Mouse (Mus musculus): ENCODE data around the gene Apoa5. TPM values are rescaled to one million over a fixed set of nuclear protein-coding genes. Genes with fewer than 3 reads are reported as not detected.

Apoa5 gene
- not detected in 2 replicates for polyA plus RNA-seq (2015; fragmentation: Nextera tagmentation; extraction: Ambion mirVana)

DNA sequence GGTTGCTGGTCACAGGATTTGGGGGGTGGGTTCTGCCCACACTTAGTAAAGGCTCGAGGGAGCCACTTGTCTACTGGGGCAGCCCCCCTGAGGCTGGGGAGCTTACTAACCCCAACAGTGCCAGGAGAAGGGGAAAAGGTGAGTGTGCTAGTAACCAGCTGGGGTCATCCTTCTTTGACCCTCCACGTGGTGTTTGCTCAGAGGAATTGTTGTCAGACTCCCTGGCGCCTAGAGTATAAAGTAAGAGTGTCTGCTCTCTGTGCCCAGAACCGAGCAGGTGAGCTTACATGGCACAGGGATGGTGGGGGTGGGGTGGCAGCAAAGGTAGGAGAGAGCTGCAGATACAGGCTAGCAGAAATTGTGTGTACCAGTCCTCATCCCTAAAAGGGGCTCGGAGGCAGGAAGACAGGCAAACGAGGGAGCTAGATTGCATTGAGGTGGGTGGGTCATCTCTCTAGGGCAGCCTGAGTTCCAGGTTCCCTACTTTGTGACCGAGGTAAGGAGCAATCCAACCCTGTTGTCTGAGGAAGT is at the start of gene Apoa5:
Apoa5 (plus strand) TSS at position 291 of the 531 bp plus-strand sequence.
- peaks cover 4% of the 10 kb centered on the region for H3K4me1 ChIP-seq (replicated peaks)
- no peak within 1 kb of the TSS for H3K4me2 ChIP-seq (replicated peaks)
- H3K27ac ChIP-seq, result no peak within 1 kb of the TSS
- H3K4me3 ChIP-seq (replicated peaks), result no peak within 1 kb of the TSS
- peaks cover 25% of the 10 kb centered on the region for H3K27me3 ChIP-seq
- no peaks in the 10 kb centered on the region for H3K9me3 ChIP-seq
- H3K9ac ChIP-seq (replicated peaks), result no peak within 1 kb of the TSS
- 64% methylated on average over 7 of the region's 7 CpGs for WGBS
- H3K36me3 ChIP-seq, result no peaks in the 10 kb centered on the region
- no peak for ATAC-seq

DNA sequence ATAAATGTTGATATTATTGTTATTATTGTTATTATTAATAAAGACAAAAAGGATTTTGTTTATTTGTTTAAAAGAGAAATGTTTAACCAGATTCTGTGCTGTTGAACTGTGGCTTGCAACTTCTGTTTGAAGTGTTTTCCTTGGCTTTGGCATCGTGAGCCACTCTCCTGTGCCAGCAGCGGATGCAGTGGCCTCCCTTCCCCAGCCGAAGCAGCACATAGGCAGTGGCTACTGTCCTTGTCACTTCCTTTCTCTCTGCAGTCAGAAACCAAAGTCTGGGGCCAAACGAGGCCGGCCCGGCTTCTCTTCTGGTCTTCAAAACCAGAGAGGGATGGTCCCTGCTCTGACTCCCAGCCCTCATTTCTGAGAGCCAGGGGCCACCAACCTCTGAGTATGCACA is 45.3 kb upstream of the Apoa5 start:
- H3K4me2 ChIP-seq (replicated peaks), result no peak overlapping the region
- H3K9me3 ChIP-seq, result no peaks in the 10 kb centered on the region
- no peak overlapping the region for H3K9ac ChIP-seq (replicated peaks)
- ATAC-seq, result no peak
- H3K36me3 ChIP-seq, result peaks cover 52% of the 10 kb centered on the region
- H3K4me3 ChIP-seq (replicated peaks), result no peak overlapping the region
- H3K4me1 ChIP-seq (replicated peaks), result no peaks in the 10 kb centered on the region
- H3K27ac ChIP-seq, result no peak overlapping the region
- 91% methylated on average over 6 of the region's 6 CpGs for WGBS
- H3K27me3 ChIP-seq, result no peaks in the 10 kb centered on the region

DNA sequence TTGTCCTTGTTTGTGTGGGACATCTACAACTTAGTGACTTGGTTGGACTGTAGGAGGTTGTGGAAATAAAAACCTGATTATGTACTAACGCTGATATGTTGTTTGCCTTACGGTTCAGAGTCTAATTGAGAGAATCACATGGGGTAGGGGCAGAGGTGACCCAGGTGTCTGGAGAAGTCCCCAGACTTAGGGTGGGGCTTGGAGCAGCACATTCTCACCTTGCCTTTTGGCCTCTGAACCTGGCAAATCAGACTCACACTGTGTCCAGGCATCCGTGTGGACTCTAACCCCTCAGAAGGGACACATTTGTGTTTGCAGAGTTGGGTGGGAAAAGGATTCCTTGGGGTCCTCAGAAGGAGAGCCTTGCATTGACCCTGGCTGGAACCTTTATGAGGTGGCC is 44.3 kb upstream of the Apoa5 start:
- Histone ChIP-seq H3K9me3 (no peaks in the 10 kb centered on the region), H3K4me3 (replicated peaks) (no peak overlapping the region), H3K27me3 (peaks cover 6% of the 10 kb centered on the region; the same call in 1 of the 2 replicates), H3K36me3 (peaks cover 48% of the 10 kb centered on the region), H3K4me1 (replicated peaks) (no peaks in the 10 kb centered on the region), H3K27ac (no peak overlapping the region), H3K4me2 (replicated peaks) (no peak overlapping the region), H3K9ac (replicated peaks) (no peak overlapping the region)
- ATAC-seq, result no peak
- WGBS, result 88% methylated on average over 3 of the region's 3 CpGs

DNA sequence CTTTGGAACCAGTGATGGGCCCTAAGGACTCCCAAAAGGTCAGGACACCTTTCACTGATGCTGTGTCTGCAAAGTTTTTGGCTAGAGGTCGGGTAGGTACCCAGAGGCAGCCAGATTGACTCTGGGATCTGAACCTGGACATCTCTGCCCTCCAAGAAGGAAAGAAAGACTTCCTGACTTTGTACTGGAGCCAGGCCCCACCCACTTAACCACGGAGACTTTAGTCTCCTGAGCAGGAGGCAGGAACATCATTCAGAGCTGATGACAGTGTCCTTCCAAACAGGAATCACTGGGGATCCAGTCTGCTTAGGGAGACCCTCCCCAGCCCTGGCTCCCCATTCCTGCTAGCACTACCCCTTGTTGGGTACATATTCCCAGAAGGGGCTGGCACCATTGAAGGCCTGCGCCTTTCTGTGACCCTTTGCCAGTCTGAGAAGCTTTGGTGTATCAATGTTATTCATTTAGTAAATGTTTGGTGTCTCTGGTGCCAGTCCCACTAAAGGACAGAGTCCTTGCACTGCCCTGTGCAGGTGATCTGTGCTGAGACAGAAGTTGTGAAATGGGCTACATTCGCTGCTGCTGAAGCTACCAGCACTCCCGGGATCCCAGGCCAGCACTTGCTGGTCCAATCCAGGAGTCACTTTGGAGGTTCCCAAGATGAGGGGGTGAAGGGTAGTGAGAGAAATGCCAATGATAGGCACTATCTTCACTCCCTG is 43.3 kb upstream of the Apoa5 start:
- H3K36me3 ChIP-seq, result peaks cover 38% of the 10 kb centered on the region
- H3K9ac ChIP-seq (replicated peaks), result no peak overlapping the region
- H3K4me3 ChIP-seq (replicated peaks), result no peak overlapping the region
- no peak overlapping the region for H3K27ac ChIP-seq
- no peaks in the 10 kb centered on the region for H3K9me3 ChIP-seq
- 74% methylated on average over 5 of the region's 5 CpGs for WGBS
- peaks cover 2% of the 10 kb centered on the region for H3K4me1 ChIP-seq (replicated peaks)
- ATAC-seq, result no peak
- H3K4me2 ChIP-seq (replicated peaks), result no peak overlapping the region
- peaks cover 6% of the 10 kb centered on the region; the same call in 1 of the 2 replicates for H3K27me3 ChIP-seq

DNA sequence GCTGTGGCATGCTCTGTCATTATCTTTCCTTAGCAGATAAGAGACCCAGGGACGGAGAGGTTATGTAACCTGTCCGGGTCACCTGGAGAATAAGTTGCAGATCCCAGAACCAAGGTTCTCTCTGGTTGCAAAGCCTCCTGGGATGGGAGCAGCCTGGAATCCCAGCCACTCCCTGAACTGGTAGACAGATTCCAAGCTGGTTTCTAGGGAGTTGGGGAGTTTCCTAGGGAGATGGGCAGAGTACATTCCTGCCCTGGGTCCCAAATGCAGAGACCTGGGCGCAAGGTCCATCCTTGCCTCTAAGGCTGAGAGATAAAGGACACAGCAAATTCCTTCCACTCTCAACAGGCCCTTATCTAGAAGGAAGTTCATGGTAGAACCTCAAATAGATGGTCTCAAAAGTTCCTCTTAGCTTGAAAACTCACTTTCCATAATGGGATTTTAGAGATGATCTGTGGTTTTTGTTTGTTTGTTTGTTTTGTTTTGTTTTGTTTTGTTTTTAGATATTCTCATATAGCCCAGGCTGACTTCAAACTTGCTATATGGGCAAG is 41.3 kb upstream of the Apoa5 start:
- Histone ChIP-seq H3K9ac (replicated peaks) (no peak overlapping the region), H3K36me3 (peaks cover 18% of the 10 kb centered on the region), H3K4me1 (replicated peaks) (peaks cover 9% of the 10 kb centered on the region), H3K9me3 (no peaks in the 10 kb centered on the region), H3K27me3 (peaks cover 10% of the 10 kb centered on the region; the same call in 1 of the 2 replicates), H3K4me2 (replicated peaks) (no peak overlapping the region), H3K27ac (no peak overlapping the region), H3K4me3 (replicated peaks) (no peak overlapping the region)
- WGBS, result 91% methylated on average over 3 of the region's 3 CpGs
- no peak for ATAC-seq

DNA sequence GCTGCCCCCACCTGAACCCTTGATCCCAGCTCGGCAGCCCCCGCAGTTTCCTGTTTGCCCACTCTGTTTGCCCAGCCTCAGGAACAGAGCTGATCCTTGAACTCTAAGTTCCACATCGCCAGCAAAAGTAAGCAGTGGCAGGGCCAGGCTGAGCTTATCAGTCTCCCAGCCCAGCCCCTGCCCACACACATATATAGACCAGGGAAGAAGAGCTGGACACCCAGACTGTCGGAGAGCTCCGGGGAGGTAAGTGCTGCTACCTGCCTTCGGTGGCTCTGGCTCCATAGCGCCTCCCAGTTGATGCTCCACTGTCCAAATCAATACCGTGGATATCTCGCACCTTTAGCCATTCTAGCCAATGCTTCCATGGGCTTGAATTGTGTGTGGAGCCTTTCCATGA is 39.9 kb upstream of the Apoa5 start, which contains the start of gene Apoa1:
Apoa1 (plus strand) TSS at position 90 of the 400 bp plus-strand sequence.
- Histone ChIP-seq H3K4me1 (replicated peaks) (peaks cover 9% of the 10 kb centered on the region), H3K9ac (replicated peaks) (no peak within 1 kb of the TSS), H3K4me3 (replicated peaks) (no peak within 1 kb of the TSS), H3K9me3 (no peaks in the 10 kb centered on the region), H3K36me3 (peaks cover 6% of the 10 kb centered on the region; the same call in 1 of the 2 replicates), H3K4me2 (replicated peaks) (no peak within 1 kb of the TSS), H3K27me3 (peaks cover 10% of the 10 kb centered on the region; the same call in 1 of the 2 replicates), H3K27ac (no peak within 1 kb of the TSS)
- 81% methylated on average over 9 of the region's 9 CpGs for WGBS
- ATAC-seq, result no peak

DNA sequence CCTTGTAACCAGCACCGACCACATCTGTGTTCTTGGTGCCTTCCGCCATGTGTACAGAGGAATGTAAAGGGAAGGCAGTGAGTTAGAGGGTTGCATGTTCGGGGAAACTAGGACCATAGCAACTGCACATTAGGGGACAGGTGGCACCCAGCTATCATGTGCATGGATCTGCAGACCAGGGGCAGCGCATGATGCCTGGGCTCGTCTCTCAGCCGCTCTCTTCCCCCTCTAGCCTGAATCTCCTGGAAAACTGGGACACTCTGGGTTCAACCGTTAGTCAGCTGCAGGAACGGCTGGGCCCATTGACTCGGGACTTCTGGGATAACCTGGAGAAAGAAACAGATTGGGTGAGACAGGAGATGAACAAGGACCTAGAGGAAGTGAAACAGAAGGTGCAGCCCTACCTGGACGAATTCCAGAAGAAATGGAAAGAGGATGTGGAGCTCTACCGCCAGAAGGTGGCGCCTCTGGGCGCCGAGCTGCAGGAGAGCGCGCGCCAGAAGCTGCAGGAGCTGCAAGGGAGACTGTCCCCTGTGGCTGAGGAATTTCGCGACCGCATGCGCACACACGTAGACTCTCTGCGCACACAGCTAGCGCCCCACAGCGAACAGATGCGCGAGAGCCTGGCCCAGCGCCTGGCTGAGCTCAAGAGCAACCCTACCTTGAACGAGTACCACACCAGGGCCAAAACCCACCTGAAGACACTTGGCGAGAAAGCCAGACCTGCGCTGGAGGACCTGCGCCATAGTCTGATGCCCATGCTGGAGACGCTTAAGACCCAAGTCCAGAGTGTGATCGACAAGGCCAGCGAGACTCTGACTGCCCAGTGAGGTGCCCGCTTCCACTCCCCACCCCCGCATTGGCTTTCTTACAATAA is 38.6 kb upstream of the Apoa5 start:
- Histone ChIP-seq H3K27ac (0 out of 2 replicates have a peak overlapping the region, but pooled peaks have one; percentile 31), H3K4me3 (replicated peaks) (peak overlapping the region; percentile 46), H3K9me3 (no peaks in the 10 kb centered on the region), H3K36me3 (no peaks in the 10 kb centered on the region), H3K4me2 (replicated peaks) (peak overlapping the region; percentile 68), H3K27me3 (peaks cover 10% of the 10 kb centered on the region; the same call in 1 of the 2 replicates), H3K4me1 (replicated peaks) (peaks cover 9% of the 10 kb centered on the region), H3K9ac (replicated peaks) (peak overlapping the region; percentile 67)
- ATAC-seq, result peak; percentile 97
- WGBS, result 15% methylated on average over 37 of the region's 37 CpGs

DNA sequence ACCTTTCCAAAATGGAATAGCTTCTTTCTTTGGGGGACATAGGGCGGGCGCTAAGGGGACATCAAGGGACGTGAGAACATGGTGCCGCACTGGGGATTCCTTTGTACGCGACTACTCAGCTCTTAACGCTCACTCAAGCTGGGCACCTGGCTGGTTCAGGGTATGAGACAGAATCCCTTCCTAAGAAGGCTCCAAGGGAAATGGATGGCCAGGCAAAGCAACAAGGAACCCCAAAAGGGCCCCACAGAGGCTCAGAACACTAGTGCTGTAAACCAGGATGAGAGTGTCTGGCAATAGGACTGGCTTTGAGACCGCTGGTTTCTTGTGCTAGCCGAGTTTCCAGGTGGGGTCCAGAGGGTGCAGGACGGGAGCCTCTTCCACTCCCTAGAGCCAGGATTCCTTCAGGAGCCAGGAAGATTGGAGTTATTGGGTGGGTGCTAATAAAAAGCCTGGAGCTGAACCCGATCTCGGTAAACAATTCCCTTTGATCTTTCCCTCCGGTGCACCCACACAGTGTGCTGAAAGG is 37.9 kb upstream of the Apoa5 start:
- Histone ChIP-seq H3K9me3 (no peaks in the 10 kb centered on the region), H3K27ac (0 out of 2 replicates have a peak overlapping the region, but pooled peaks have one; percentile 31), H3K9ac (replicated peaks) (peak overlapping the region; percentile 67), H3K4me1 (replicated peaks) (peaks cover 9% of the 10 kb centered on the region), H3K36me3 (no peaks in the 10 kb centered on the region), H3K4me2 (replicated peaks) (peak overlapping the region; percentile 68), H3K4me3 (replicated peaks) (peak overlapping the region; percentile 46), H3K27me3 (peaks cover 10% of the 10 kb centered on the region; the same call in 1 of the 2 replicates)
- peak; percentile 57 for ATAC-seq
- 16% methylated on average over 13 of the region's 13 CpGs for WGBS

DNA sequence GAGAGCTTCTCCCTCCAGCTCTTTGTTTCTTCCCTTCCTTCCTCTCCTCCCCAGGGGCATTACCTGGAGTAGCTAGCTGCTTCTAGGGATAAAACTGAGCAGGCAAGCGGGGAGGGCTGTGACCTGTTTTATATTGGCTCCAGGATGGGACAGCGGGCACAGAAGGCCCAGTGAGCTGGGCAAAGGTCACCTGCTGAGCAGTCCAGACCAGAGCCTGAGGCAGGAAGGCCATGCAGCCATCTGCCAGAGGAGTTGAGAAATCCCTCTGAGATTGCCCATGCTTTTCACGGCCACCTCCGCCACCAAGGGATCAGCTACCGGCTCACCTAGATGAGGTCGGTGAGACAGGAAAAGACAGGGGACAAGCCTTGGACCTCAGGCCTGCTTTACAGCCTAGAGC is 33.2 kb upstream of the Apoa5 start:
- H3K9ac ChIP-seq (replicated peaks), result no peak overlapping the region
- no peak overlapping the region for H3K4me3 ChIP-seq (replicated peaks)
- H3K4me2 ChIP-seq (replicated peaks), result no peak overlapping the region
- peaks cover 6% of the 10 kb centered on the region for H3K4me1 ChIP-seq (replicated peaks)
- ATAC-seq, result no peak
- H3K27ac ChIP-seq, result no peak overlapping the region
- no peaks in the 10 kb centered on the region for H3K9me3 ChIP-seq
- peaks cover 3% of the 10 kb centered on the region; the same call in 1 of the 2 replicates for H3K27me3 ChIP-seq
- H3K36me3 ChIP-seq, result no peaks in the 10 kb centered on the region
- 87% methylated on average over 6 of the region's 6 CpGs for WGBS

DNA sequence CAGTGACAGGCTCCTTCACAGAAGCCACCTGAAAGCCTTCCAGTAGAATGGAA is 33.0 kb upstream of the Apoa5 start, which contains the start of gene Apoc3:
Apoc3 (minus strand) TSS at position 41 of the 53 bp plus-strand sequence.
- Histone ChIP-seq H3K27ac (no peak within 1 kb of the TSS), H3K9me3 (no peaks in the 10 kb centered on the region), H3K4me3 (replicated peaks) (no peak within 1 kb of the TSS), H3K9ac (replicated peaks) (no peak within 1 kb of the TSS), H3K27me3 (peaks cover 3% of the 10 kb centered on the region; the same call in 1 of the 2 replicates), H3K4me1 (replicated peaks) (peaks cover 4% of the 10 kb centered on the region), H3K36me3 (no peaks in the 10 kb centered on the region), H3K4me2 (replicated peaks) (no peak within 1 kb of the TSS)
- no peak for ATAC-seq

DNA sequence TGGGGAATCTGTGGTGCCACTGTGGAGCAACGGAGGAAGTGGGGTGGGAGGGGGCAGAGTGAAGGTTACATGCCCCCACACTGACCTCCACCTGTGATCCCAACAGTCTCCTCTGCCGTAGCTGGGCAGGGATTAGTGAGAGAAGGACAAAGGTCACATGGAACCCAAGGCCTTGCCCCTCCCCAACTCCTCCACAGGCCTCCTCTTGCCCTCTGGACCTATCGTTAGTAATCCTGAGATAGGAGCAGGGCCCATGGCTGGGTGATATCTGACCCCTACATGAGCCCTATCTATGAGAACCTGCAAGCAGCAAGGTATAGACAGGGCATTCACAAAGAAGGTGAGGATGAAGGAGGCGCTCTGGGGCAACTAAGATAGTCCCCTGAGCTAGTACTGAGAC is 32.8 kb upstream of the Apoa5 start:
- no peak for ATAC-seq

DNA sequence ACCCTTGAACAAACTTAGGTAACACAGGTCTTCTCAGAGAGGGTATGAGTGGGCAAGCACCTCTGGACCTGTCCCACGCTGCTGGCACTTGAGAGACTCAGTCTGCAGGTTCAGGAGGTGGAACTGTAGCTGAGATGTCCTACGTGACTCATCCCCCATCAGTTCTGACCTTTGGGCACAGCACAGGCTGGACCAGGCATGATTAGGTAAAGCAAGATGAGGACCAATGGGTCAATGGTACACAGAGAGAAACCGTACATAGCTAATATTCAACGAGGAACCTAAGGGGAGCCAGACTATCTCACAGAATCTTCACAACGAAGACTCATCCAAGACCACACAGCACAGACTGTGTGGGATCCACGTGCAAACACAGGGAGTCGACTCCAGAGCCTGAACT is 29.6 kb upstream of the Apoa5 start:
- ATAC-seq, result no peak
- no peak overlapping the region for H3K27ac ChIP-seq
- 90% methylated on average over 7 of the region's 7 CpGs for WGBS
- no peaks in the 10 kb centered on the region for H3K4me1 ChIP-seq (replicated peaks)
- H3K36me3 ChIP-seq, result no peaks in the 10 kb centered on the region
- no peak overlapping the region for H3K4me3 ChIP-seq (replicated peaks)
- H3K9ac ChIP-seq (replicated peaks), result no peak overlapping the region
- no peaks in the 10 kb centered on the region for H3K27me3 ChIP-seq
- H3K4me2 ChIP-seq (replicated peaks), result no peak overlapping the region
- no peaks in the 10 kb centered on the region for H3K9me3 ChIP-seq

More for the DNA sequence above, 32.8 kb upstream of the Apoa5 start:
- Histone ChIP-seq H3K4me1 (replicated peaks) (peaks cover 2% of the 10 kb centered on the region), H3K9me3 (no peaks in the 10 kb centered on the region), H3K27ac (no peak overlapping the region), H3K27me3 (peaks cover 3% of the 10 kb centered on the region; the same call in 1 of the 2 replicates), H3K4me3 (replicated peaks) (no peak overlapping the region), H3K4me2 (replicated peaks) (no peak overlapping the region), H3K9ac (replicated peaks) (no peak overlapping the region), H3K36me3 (no peaks in the 10 kb centered on the region)
- WGBS, result 52% methylated on average over 4 of the region's 4 CpGs

Data from midbrain, embryonic 13.5 days (tissue).